Mouse (Mus musculus) lung, adult 2 months (tissue): Measurements from ENCODE around the gene Ffar1.

Source experiments
- CTCF ChIP-seq: fragments of 200-500 bp; IDR thresholded peaks from 2 replicates; pipeline ENCODE4 v1.5.1; 2011; ENCODE audit warnings: mild to moderate bottlenecking, low read length, control low read depth; ENCODE audit not compliant: insufficient read depth
- POLR2A ChIP-seq: fragments of 200-500 bp; IDR thresholded peaks from 2 replicates; pipeline ENCODE4 v1.6.1; 2011; ENCODE audit warnings: low read depth, mild to moderate bottlenecking, control low read depth, low read length, borderline replicate concordance; ENCODE audit errors: extremely low read depth

GRCm38 (mm10) chr7:30847386-30847785 is 14.0 kb downstream of the Ffar1 start:
- no peak for TF ChIP-seq POLR2A
- no peak for TF ChIP-seq CTCF
